Mouse (Mus musculus) heart, adult 2 months (tissue): ENCODE results near the gene Stk4. TPM values are rescaled to one million over a fixed set of nuclear protein-coding genes. Genes with fewer than 3 reads are reported as not detected.

Source experiments
- DNase-seq, 2 experiments: peaks; one replicate each; pipeline ENCODE4 v3.0.0; 2021
- H3K27ac ChIP-seq: fragments of 200-600 bp; 2 replicates; pipeline ENCODE4 v1.8.1; 2022
- H3K27me3 ChIP-seq: fragments of 200-500 bp; 2 replicates; pipeline ENCODE4 v1.6.1; 2012; ENCODE audit warnings: mild to moderate bottlenecking, low read length, inconsistent platforms, mixed read lengths; ENCODE audit not compliant: control insufficient read depth, insufficient read depth
- H3K36me3 ChIP-seq: fragments of 200-500 bp; 2 replicates; pipeline ENCODE4 v1.6.1; 2012; ENCODE audit warnings: low read length, inconsistent platforms; ENCODE audit not compliant: control insufficient read depth, insufficient read depth
- H3K4me1 ChIP-seq: fragments of 200-500 bp; 2 replicates; pipeline ENCODE4 v1.6.1; 2011; ENCODE audit warnings: low read length; ENCODE audit not compliant: control insufficient read depth, insufficient read depth
- H3K4me3 ChIP-seq: fragments of 200-600 bp; 2 replicates; pipeline ENCODE4 v1.8.1; 2022
- H3K79me2 ChIP-seq: fragments of 200-500 bp; replicated peaks from 2 replicates; pipeline ENCODE4 v1.6.1; 2012; ENCODE audit warnings: mild to moderate bottlenecking, inconsistent platforms, low read length, moderate library complexity, mixed read lengths; ENCODE audit not compliant: control insufficient read depth, insufficient read depth
- H3K9ac ChIP-seq: fragments of 200-500 bp; 2 replicates; pipeline ENCODE4 v1.6.1; 2012; ENCODE audit warnings: low read depth, mild to moderate bottlenecking, control low read depth, inconsistent platforms, low read length, mixed read lengths
- CTCF ChIP-seq: fragments of 200-600 bp; IDR thresholded peaks from 2 replicates; pipeline ENCODE4 v1.8.1; 2022; ENCODE audit warnings: antibody characterized with exemption, mild to moderate bottlenecking, moderate library complexity
- EP300 ChIP-seq: fragments of 200-500 bp; IDR thresholded peaks from 2 replicates; pipeline ENCODE4 v1.6.1; 2011; ENCODE audit warnings: low read depth, low read length, control low read depth; ENCODE audit not compliant: insufficient read depth
- POLR2A ChIP-seq: fragments of 200-500 bp; IDR thresholded peaks from 2 replicates; pipeline ENCODE4 v1.6.1; 2011; ENCODE audit warnings: mild to moderate bottlenecking, low read depth, low read length, control low read depth; ENCODE audit not compliant: insufficient read depth
- WGBS: fragments of 180-500 bp; shearing (Covaris S2); methylation state at CpG from one replicate; pipeline ENCODE4 v1.1.7; 2018; 5-methylcytosine and 5-hydroxymethylcytosine counted together
- intact Hi-C: fragments of 180-260 bp; cut with DNase I; formaldehyde crosslinking; loops from one replicate; pipeline ENCODE4 v1.15.1; 2025
- polyA plus RNA-seq: library from polyadenylated mRNA; depleted of rRNA; stranded (reverse); fragments of >200 nt; gene quantifications from 2 replicates; pipeline ENCODE4 v1.2.3, GENCODE M21; 2012
- total RNA-seq, 2 experiments: library from RNA; stranded (reverse); gene quantifications; 2 replicates each; pipeline ENCODE4 v1.2.3; 2021

The Stk4 gene
- total and polyA plus RNA-seq, 3 experiments, result 6.4 to 14.7 (median 14.3) TPM

DNA sequence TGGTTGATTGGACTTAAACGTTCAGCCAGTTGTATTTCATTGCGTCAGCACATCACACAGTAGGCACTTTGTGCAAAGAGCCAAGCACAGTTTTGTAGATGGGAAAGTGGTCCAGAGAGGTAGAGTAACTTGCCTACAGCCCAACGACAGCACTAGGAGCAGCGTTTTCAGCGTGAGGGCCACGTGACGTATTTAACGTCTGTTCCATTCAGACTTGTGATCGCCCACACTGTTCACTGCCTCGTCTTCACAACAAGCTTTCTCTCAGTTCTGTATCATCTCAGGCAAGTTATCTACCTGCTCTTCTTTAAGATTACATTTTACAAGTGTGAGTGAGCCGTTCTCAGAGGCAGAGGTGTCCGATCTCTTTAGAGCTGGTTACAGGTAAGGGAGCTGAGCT is 76.4 kb downstream of the Stk4 start:
- peaks cover 3% of the 10 kb centered on the region for H3K4me1 ChIP-seq
- no peak for DNase-seq
- no peak overlapping the region for H3K4me3 ChIP-seq
- no peaks in the 10 kb centered on the region for H3K27me3 ChIP-seq
- 89% methylated on average over 12 of the region's 12 CpGs for WGBS
- no peaks in the 10 kb centered on the region for H3K79me2 ChIP-seq
- intact Hi-C loops, result no loop called here
- H3K9ac ChIP-seq, result no peak overlapping the region
- no peaks in the 10 kb centered on the region for H3K36me3 ChIP-seq
- no peak overlapping the region for H3K27ac ChIP-seq
- TF ChIP-seq EP300, result no peak
- TF ChIP-seq POLR2A, result no peak
- TF ChIP-seq CTCF, result no peak

DNA sequence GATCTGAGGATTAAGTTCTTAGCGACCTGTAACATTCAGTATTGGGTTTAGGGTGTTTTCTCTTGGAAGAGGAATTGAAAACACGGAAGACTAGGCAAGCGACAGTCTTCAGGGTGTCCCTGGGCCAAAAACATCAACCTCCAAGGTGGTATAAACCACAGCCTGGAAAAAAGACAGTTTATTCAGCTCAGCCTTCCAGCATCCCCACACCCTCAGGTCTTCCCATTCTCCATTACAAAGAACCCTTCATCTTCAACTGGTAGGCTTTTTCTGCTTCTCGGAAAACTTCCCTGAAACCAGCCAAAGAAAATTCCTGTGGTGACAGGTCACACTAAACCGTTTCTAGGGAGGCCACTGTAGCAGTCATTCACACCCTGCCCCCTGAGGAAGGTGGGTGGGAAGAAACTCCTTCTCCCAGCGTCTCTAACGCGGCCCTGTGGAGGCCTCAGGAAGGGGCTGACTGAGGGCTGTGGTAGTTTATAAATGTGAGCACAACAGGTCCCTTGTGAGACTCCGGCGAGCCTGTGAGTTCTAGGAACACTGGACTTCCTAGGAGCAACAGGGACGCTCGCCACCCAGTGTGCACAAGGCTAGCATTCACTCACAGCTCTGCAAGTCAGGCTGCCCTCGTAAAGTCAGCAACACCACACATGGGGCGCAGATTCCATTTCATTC is 80.1 kb downstream of the Stk4 start:
- Histone ChIP-seq H3K79me2 (no peaks in the 10 kb centered on the region), H3K9ac (no peak overlapping the region), H3K27me3 (no peaks in the 10 kb centered on the region), H3K36me3 (no peaks in the 10 kb centered on the region), H3K4me1 (no peaks in the 10 kb centered on the region), H3K27ac (no peak overlapping the region), H3K4me3 (no peak overlapping the region)
- intact Hi-C loops, result no loop called here
- no peak for DNase-seq
- TF ChIP-seq CTCF (no peak), POLR2A (no peak), EP300 (no peak)
- 58% methylated on average over 14 of the region's 14 CpGs for WGBS

DNA sequence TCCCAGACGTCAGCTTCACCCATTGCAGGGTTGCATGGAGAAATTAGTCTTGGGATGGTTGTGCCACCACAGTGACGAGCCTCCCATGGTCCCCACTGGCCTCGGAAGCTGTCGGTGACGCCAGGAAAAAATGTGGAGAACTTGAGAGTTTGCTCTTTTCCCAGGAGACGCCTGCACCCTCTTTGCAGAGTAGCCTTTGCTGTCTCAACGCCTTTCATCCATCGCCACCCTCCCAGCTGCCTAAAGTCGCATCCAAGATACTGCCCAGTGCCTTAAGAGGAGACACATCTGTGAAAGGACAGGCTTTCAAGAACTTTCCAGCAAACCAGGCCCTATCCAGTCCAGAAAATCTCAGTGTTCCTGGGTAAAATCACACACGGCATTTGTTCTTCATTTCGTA is 82.2 kb downstream of the Stk4 start:
- H3K79me2 ChIP-seq, result no peaks in the 10 kb centered on the region
- 90% methylated on average over 11 of the region's 11 CpGs for WGBS

DNA sequence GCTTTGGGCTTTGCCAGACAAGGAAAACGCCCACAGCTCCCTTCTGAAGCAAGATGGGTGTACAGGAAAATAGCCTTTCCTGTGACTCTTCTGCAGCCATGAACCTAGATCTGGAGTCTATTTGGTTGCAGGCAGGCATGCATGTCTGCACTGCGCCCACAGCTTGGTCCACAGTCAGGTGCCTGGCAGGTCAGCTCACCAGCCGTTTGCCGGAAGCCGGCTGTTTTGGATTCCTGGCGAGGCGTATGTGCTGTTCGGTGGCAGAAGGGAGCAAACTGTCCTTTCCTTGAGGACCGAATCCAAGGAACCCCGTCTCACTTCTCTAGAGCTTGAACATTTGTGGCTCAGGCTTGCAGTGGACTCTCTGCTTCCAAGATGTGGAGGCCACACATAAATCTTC is 83.9 kb downstream of the Stk4 start:
- 88% methylated on average over 10 of the region's 10 CpGs for WGBS
- Histone ChIP-seq H3K4me3 (no peak overlapping the region), H3K4me1 (no peaks in the 10 kb centered on the region), H3K79me2 (no peaks in the 10 kb centered on the region), H3K27me3 (no peaks in the 10 kb centered on the region), H3K9ac (no peak overlapping the region), H3K36me3 (no peaks in the 10 kb centered on the region), H3K27ac (no peak overlapping the region)
- no peak for TF ChIP-seq POLR2A
- no peak for TF ChIP-seq CTCF
- TF ChIP-seq EP300, result no peak
- DNase-seq, result no peak
- intact Hi-C loops, result no loop called here

More for the DNA sequence above, 82.2 kb downstream of the Stk4 start:
- no peak for DNase-seq
- Histone ChIP-seq H3K36me3 (no peaks in the 10 kb centered on the region), H3K27ac (no peak overlapping the region), H3K4me3 (no peak overlapping the region), H3K9ac (no peak overlapping the region), H3K27me3 (no peaks in the 10 kb centered on the region), H3K4me1 (no peaks in the 10 kb centered on the region)
- intact Hi-C loops, result no loop called here
- TF ChIP-seq POLR2A, result no peak
- TF ChIP-seq EP300, result no peak
- no peak for TF ChIP-seq CTCF

DNA sequence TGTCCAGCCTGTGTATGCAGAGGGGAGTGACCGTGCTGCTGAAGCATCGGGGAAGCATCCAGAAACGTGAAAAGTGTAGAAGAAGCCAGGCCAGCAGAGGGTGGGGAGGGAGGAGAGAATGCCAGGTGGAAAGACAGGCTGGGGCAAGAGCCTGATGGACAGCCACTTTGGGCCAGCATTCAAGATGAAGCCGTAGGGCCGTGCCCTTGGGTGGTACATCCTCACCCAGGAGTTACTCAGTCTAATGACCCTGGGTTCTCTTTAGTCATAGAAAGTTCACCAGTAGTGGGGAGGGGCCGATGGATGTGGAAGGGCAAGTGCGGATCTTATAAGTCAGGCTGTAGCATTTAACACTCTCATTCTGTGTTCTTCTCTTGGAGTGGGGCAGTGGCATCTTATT is 86.0 kb downstream of the Stk4 start:
- TF ChIP-seq POLR2A (no peak), EP300 (no peak), CTCF (no peak)
- H3K36me3 ChIP-seq, result no peaks in the 10 kb centered on the region
- intact Hi-C loops, result no loop called here

DNA sequence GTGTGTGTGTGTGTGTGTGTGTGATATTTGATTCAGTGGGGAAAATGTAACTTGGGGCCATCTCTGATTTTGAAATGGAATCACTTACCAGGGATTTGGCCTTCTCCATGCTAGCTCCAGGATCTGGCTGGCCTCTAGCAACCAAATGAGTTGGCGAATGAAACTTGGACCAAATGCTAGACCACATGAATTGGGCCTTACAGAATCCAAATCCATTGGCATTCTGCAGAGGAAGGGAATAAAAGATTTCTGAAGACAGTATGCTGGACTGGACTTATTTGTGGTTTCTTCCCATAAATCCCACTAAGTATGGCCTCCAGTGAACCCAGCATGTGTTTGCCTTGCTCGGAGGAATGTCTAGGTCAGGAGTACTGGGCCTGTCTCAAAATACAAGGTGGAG is 88.7 kb downstream of the Stk4 start:
- H3K36me3 ChIP-seq, result no peaks in the 10 kb centered on the region
- H3K4me1 ChIP-seq, result no peaks in the 10 kb centered on the region
- DNase-seq, result no peak
- 96% methylated on average over 2 of the region's 2 CpGs for WGBS
- H3K79me2 ChIP-seq, result no peaks in the 10 kb centered on the region
- no peak overlapping the region for H3K27ac ChIP-seq
- no peak overlapping the region for H3K9ac ChIP-seq
- H3K4me3 ChIP-seq, result no peak overlapping the region
- TF ChIP-seq POLR2A (no peak), EP300 (no peak), CTCF (no peak)
- no peaks in the 10 kb centered on the region for H3K27me3 ChIP-seq
- intact Hi-C loops, result no loop called here

More for the DNA sequence above, 86.0 kb downstream of the Stk4 start:
- no peak overlapping the region for H3K4me3 ChIP-seq
- no peaks in the 10 kb centered on the region for H3K4me1 ChIP-seq
- WGBS, result 85% methylated on average over 7 of the region's 7 CpGs
- no peak overlapping the region for H3K9ac ChIP-seq
- no peaks in the 10 kb centered on the region for H3K27me3 ChIP-seq
- no peak for DNase-seq
- H3K27ac ChIP-seq, result no peak overlapping the region
- no peaks in the 10 kb centered on the region for H3K79me2 ChIP-seq
